Mouse (Mus musculus) cerebral cortex, adult 2 months (tissue): Measurements from ENCODE around the gene Grik4.

ENCODE experiments used
- whole genome bisulfite sequencing: fragments of 180-500 bp; shearing (Covaris S2); methylation state at CpG from one replicate; pipeline ENCODE4 v1.1.7; 2018; 5-methylcytosine and 5-hydroxymethylcytosine counted together

The Grik4 gene

DNA sequence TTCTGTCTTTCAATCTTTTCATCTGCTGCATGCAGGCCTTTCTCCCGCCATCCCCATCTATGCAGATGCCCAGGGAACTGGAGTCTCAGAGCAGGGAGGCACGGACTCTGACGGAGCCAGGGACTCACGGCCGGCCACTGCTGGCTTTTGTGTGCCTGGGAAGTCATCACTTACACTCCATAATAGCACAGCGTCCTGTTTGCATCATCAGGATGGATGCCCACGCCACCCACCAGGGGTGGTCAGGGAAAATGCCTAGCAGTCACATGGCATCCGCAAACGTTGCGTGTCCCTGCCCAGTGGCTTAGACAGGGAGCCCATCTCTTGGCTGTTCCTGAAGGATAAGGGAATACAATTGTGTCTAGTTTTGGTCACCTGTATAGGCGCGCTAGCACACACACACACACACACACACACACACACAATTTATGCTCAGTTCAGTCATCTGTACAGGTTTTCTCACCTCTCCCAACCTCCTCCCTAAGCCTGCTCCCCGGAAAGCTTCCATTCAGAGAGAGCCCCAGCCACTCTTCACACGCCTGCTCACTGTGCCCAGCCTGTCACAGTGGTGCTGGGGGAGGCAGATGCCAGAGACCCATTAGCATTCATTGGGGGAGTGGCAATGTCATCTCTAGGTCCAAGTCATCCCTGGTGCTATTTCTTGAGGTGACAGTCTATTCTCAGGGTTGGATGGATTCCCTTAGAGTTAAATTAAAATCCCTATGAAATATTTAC lies 370.5 kb downstream of the Grik4 start:
- 34% methylated on average over 14 of the region's 14 CpGs for WGBS

- 14% methylated on average over 6 of the region's 6 CpGs for WGBS
These were observed 371.1 kb downstream of the Grik4 start for GRCm38 (mm10) chr9:42573180-42573579.

- WGBS: 52% methylated on average over 4 of the region's 4 CpGs
These were observed 378.4 kb downstream of the Grik4 start for GRCm38 (mm10) chr9:42565921-42566320.

- 91% methylated on average over 1 of the region's 1 CpGs for WGBS
These were observed 389.1 kb downstream of the Grik4 start for GRCm38 (mm10) chr9:42555186-42555585.

DNA sequence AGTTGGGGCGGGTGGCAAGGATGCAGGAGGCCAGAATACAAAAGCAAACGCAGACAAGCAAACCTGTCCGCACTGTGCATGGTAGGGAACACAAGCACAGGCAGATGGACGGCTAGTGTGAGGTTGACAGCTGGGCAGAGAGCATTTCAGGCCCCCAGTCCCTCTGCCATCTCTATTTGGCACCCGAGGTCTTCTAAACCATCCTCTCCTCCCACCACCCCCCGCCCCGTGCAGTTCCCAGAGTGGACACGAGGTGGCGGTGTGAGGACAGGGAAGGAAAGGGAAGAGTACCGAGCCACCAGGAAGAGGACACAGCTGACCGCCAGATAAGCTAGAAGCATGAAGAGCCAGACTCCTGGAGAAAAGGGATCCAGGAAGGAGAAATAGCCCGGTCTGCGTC lies 394.2 kb downstream of the Grik4 start:
- WGBS: 9% methylated on average over 13 of the region's 13 CpGs

GRCm38 (mm10) chr9:42548981-42549380 lies 395.3 kb downstream of the Grik4 start:
- 60% methylated on average over 7 of the region's 7 CpGs for WGBS

DNA sequence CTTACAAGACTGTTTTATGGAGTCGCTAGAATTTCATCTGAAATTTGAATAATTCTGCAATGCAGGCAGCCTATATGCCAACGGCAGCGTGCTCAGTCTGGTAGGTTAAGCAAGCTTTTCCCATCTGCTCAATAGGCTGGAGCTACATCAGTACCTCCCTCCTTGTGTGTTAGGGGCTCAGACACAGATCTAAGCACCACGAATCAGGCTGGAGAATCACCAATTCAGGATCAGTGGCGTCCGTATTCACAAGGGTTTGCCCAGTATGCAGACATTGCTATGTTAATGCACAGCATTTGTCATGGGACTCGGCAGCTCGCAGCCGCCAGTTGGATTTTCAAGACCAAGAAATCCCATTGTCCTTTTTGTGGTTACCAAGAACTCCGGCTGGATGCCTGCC lies 399.8 kb downstream of the Grik4 start:
- WGBS: 54% methylated on average over 10 of the region's 10 CpGs

GRCm38 (mm10) chr9:42533491-42533890 lies 410.8 kb downstream of the Grik4 start:
- 88% methylated on average over 8 of the region's 8 CpGs for WGBS

DNA sequence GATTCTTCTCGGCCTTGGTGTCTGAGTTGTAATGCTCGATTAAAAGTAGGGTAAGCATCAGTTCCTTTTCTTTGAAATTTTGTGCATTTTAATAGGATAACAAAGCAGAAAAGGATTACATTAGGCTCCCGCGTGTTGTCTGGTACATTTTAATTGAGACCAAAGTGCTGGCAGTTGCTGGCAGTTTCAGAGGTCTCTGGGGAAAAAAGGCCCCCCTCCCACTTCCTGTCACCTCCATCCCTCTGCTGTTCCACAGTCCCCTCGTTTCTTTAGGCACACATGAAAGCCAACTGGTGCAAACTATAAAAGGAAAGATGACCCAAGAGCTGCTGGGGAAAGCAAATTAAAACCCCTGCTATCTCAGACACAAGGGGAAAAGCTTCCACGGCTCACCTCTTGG lies 411.3 kb downstream of the Grik4 start:
- WGBS: 53% methylated on average over 6 of the region's 6 CpGs

DNA sequence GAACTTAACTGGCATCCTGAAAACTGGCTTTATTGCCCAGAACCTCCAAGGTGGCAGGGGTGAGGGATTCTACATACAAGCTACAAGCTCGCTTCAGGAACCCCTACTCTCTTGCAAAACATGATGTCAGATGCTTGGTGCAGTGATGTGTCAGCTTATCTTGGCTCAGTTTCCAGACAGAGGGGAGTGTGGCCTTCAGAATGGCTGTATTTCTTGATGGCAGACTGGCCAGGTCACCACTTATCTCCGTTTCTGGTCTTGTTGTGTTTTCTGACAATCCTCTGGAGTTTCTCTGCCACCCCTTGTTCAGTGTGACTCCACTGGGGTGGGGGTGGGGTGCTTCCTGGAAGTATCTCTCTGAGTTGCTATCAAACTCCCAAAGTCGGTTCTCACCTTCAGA lies 412.3 kb downstream of the Grik4 start:
- WGBS: 75% methylated on average over 3 of the region's 3 CpGs

DNA sequence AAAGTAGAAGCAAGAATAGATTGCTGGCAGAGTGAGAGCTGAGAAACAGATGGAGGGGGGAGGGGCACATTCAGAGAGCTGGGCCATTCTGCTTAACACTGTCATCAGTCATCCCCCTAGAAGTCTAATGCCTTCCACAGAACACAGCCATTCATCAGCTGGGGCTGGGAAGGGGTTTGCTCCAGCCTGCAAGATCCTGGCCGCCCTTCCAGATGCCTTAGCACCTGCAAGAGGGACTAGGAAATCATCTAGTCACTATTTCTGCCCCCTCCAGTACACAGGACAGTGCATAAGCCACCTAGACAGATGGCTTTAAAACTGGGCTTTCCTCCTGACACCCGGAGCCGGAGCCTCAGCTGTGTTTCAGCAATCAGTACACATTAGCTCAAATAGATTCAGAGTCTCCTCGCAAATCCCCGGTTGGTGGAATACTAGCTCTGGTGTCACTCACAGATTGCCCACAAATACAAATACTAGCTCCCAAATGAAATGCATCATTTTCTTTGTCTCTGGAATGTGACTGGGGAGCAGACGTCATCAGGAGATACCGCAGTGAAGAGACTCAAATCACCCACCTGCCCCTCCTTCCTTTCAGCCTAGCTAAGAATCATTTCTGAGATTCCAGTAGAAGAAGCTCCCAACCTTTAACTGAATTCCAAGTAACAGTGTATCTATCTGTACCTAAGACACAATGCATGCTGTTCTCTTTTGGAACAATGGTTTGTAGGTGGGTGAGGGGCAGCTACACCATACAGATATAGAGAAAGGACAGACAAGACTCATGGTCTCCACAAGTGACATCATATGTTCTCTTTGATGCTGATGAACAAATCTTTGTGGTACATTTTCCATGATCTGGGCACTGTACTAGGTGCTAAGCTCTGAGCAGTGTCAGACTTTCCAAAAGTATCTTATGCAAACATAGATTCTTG lies 413.8 kb downstream of the Grik4 start:
- 42% methylated on average over 7 of the region's 7 CpGs for WGBS

GRCm38 (mm10) chr9:42520587-42521084 lies 423.7 kb downstream of the Grik4 start:
- WGBS: 23% methylated on average over 36 of the region's 36 CpGs

GRCm38 (mm10) chr9:42518163-42518562 lies 426.1 kb downstream of the Grik4 start:
- WGBS: 38% methylated on average over 14 of the region's 14 CpGs

- 66% methylated on average over 5 of the region's 5 CpGs for WGBS
These were observed 431.1 kb downstream of the Grik4 start for GRCm38 (mm10) chr9:42513159-42513558.

- WGBS: 88% methylated on average over 4 of the region's 4 CpGs
These were observed 432.0 kb downstream of the Grik4 start for GRCm38 (mm10) chr9:42512312-42512711.

DNA sequence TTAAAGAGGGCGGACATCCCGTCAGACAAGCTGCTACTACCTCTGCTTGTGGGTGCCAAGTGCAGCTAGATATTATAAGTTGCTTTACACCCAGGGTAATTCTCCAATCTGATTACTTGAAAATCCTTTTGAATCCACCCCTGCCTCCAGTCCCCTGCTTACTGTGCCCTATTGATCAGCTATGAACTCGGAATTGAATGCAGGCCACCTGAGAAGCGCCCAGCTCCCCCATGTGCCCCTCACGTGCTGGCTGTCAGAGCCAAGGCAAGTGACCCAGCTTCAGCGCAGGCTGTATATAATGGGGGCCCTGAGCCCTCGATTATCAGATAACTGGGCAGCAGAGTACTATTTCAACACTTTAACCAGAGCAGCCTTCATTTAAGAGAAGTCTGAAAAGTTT lies 436.1 kb downstream of the Grik4 start:
- 82% methylated on average over 7 of the region's 7 CpGs for WGBS

DNA sequence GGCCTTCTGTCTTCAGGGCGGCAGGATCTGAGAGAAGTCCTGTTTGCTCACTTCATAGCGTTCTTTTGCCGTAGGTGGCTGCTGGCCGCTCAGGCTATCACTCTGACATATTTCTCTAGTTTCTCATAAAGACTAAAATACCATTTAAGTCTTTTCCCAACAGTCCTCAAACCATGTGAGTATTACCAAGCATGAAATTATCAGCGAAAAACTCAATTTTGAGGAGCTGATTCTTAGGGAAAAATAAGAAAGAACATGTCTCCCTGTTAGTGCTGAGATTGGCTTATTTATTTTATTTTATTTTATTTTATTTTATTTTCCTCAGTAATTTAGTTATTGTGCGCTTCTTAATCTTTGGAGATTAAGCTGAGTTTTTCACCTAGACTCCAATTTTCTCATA lies 436.6 kb downstream of the Grik4 start, which contains the start of gene Tbcel:
Tbcel (minus strand) TSS at position 101 of the 400 bp plus-strand sequence.
- 96% methylated on average over 6 of the region's 6 CpGs for whole genome bisulfite sequencing

GRCm38 (mm10) chr9:42507022-42507421 lies 437.3 kb downstream of the Grik4 start:
- WGBS: 78% methylated on average over 1 of the region's 1 CpGs

- 74% methylated on average over 3 of the region's 3 CpGs for whole genome bisulfite sequencing
These were observed 439.3 kb downstream of the Grik4 start for GRCm38 (mm10) chr9:42504971-42505510.

DNA sequence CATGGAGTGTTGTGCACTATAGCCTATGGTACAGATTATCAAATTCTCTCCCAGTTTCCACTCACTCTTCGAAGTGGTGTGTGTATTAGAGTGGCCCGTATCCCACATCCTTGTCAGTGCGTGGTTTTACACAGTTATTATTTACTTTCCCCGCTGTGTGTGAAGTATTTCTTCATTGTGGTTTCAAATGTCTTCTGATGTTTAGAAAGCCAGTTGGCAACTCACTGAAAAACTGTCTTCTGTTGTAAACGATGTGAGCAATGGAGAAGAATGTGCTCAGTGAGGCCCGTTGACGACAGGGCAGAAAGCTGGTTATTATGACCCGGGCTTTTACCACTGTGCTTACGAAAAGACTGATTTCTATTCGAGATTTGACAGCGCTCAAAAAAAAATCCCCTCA lies 439.7 kb downstream of the Grik4 start:
- 68% methylated on average over 11 of the region's 11 CpGs for WGBS

GRCm38 (mm10) chr9:42503709-42504108 lies 440.6 kb downstream of the Grik4 start:
- WGBS: 86% methylated on average over 4 of the region's 4 CpGs

GRCm38 (mm10) chr9:42496296-42496695 lies 448.0 kb downstream of the Grik4 start:
- 92% methylated on average over 2 of the region's 2 CpGs for WGBS
